Mouse (Mus musculus) central nervous system, embryonic 18 days (tissue): ENCODE results near the gene Tekt4. TPM values are rescaled to one million over a fixed set of nuclear protein-coding genes. Genes with fewer than 3 reads are reported as not detected.

Experiments used
- polyA plus RNA-seq: library from polyadenylated mRNA; depleted of rRNA; stranded (reverse); fragments of >200 nt; gene quantifications from 2 replicates; pipeline ENCODE4 v1.2.3, GENCODE M21; 2012; rRNA removed

Tekt4 gene
- 1.6 and 1.9 TPM in 2 replicates for polyA plus RNA-seq

GRCm38 (mm10) chr17:25454272-25454671 lies at the start of gene Tekt4:
Tekt4 (plus strand) TSS chr17:25454615.

GRCm38 (mm10) chr17:25433617-25434606 lies 20.5 kb upstream of the Tekt4 start, which contains the start of gene Cacna1h:
Cacna1h (minus strand) TSS chr17:25433783.

GRCm38 (mm10) chr17:25497013-25497412 lies 42.6 kb downstream of the Tekt4 start, which contains the start of gene Sstr5:
Sstr5 (minus strand) TSS chr17:25497288.

Other genes with a start within 250 kb of the Tekt4 start
- gene Gnptg, start 214.5 kb upstream of the Tekt4 start, polyA plus RNA-seq: 103 TPM in 2 replicates
- gene Tsr3, start 214.4 kb upstream of the Tekt4 start, polyA plus RNA-seq: 43.7 and 45.7 TPM in 2 replicates
- 44.7 and 46.0 TPM in 2 replicates for gene Baiap3, start 198.3 kb upstream of the Tekt4 start, polyA plus RNA-seq
- 481 TPM in 2 replicates for gene Ube2i, start 180.0 kb upstream of the Tekt4 start, polyA plus RNA-seq
- 0.04 TPM in 1 of 2 replicates, not detected in the other for gene Prss34, start 156.2 kb upstream of the Tekt4 start, polyA plus RNA-seq
- not detected in 2 replicates for gene Prss28, start 146.0 kb upstream of the Tekt4 start, polyA plus RNA-seq
- gene Prss29, start 136.0 kb upstream of the Tekt4 start, polyA plus RNA-seq: not detected in 2 replicates
- 0.08 TPM in 1 of 2 replicates, not detected in the other for gene Tpsab1, start 109.1 kb upstream of the Tekt4 start, polyA plus RNA-seq
- gene Tpsb2, start 88.3 kb upstream of the Tekt4 start, polyA plus RNA-seq: 0.76 and 2.8 TPM in 2 replicates
- 0.10 and 0.11 TPM in 2 replicates for gene Tpsg1, start 85.3 kb upstream of the Tekt4 start, polyA plus RNA-seq
- gene Cacna1h, start 20.8 kb upstream of the Tekt4 start, polyA plus RNA-seq: 87.9 and 99.5 TPM in 2 replicates
- 0.82 and 0.89 TPM in 2 replicates for gene Sstr5, start 42.7 kb downstream of the Tekt4 start, polyA plus RNA-seq
- 16.0 and 21.7 TPM in 2 replicates for gene Sox8, start 116.1 kb downstream of the Tekt4 start, polyA plus RNA-seq
- gene Lmf1, start 124.5 kb downstream of the Tekt4 start, polyA plus RNA-seq: 9.8 and 11.4 TPM in 2 replicates